Mouse (Mus musculus) erythroblast, embryonic 14.5 days (primary cell): ENCODE measurements around the gene Dynlt1f.
"Not testable (repeated sequence)": the region's sequence is repeated elsewhere in the genome, so short reads cannot be mapped to it uniquely, and the experiment has no call there.

ENCODE experiments used
- GATA1 ChIP-seq: IDR thresholded peaks from 2 replicates; pipeline ENCODE4 v1.6.1; 2012; ENCODE audit warnings: low read length, inconsistent platforms, mixed read lengths
- TAL1 ChIP-seq: IDR thresholded peaks from 3 replicates; pipeline ENCODE4 v1.6.1; 2012; ENCODE audit warnings: low read length, inconsistent platforms, mixed read lengths

GRCm38 (mm10) chr17:6638444-6638843 is 17.3 kb downstream of the Dynlt1f start:
- not testable (repeated sequence) for TF ChIP-seq GATA1, TAL1
